Mouse (Mus musculus) liver, embryonic 14.5 days (tissue): ENCODE data around the gene Mchr1. TPM values are rescaled to one million over a fixed set of nuclear protein-coding genes. Genes with fewer than 3 reads are reported as not detected.

ENCODE experiments used
- ATAC-seq: fragments of 200-750 bp; cut with Nextera tagmentation; 2 replicates; pipeline ENCODE4 v1.8.0; 2017; ENCODE audit warnings: moderate number of reproducible peaks, mild to moderate bottlenecking, moderate library complexity; ENCODE audit not compliant: insufficient read depth
- DNase-seq, 3 experiments: peaks; one replicate each; pipeline ENCODE4 v3.0.0-alpha.2; 2012 to 2013; ENCODE audit warnings: low read depth in 3 of 3, low spot score in 3 of 3
- H3K27ac ChIP-seq: fragments of 300-500 bp; sonication (generic); 2 replicates; pipeline ENCODE4 v1.5.1; 2014; ENCODE audit warnings: moderate library complexity, mild to moderate bottlenecking, control low read depth, inconsistent platforms
- H3K27me3 ChIP-seq: fragments of 300-500 bp; sonication (generic); 2 replicates; pipeline ENCODE4 v1.6.1; 2014; ENCODE audit warnings: mild to moderate bottlenecking, low read length, moderate library complexity; ENCODE audit not compliant: control insufficient read depth, insufficient read depth
- H3K36me3 ChIP-seq: fragments of 300-500 bp; sonication (generic); replicated peaks from 2 replicates; pipeline ENCODE4 v1.6.1; 2014; ENCODE audit warnings: low read depth; ENCODE audit not compliant: control insufficient read depth, insufficient read depth
- H3K4me1 ChIP-seq, 2 experiments: fragments of 200-500 bp in 1 of 2; fragments of 300-500 bp in 1 of 2; sonication (generic) in 1 of 2; replicated peaks; 2 replicates each; pipeline ENCODE4 v1.6.1; 2012 to 2014; ENCODE audit warnings: antibody characterized with exemption in 1 of 2, inconsistent platforms in 1 of 2, low read length in 1 of 2; ENCODE audit not compliant: control insufficient read depth in 2 of 2, insufficient read depth in 2 of 2
- H3K4me2 ChIP-seq: fragments of 300-500 bp; sonication (generic); 2 replicates; pipeline ENCODE4 v1.6.1; 2014; ENCODE audit warnings: low read depth, mild to moderate bottlenecking, control low read depth, moderate library complexity
- H3K4me3 ChIP-seq, 2 experiments: fragments of 200-500 bp in 1 of 2; fragments of 300-500 bp in 1 of 2; sonication (generic) in 1 of 2; 2 replicates each; pipeline ENCODE4 v1.5.1; 2012 to 2014; ENCODE audit warnings: low read depth in 2 of 2, low read length in 2 of 2, mild to moderate bottlenecking in 2 of 2, control low read depth in 1 of 2, inconsistent platforms in 1 of 2, moderate library complexity in 1 of 2; ENCODE audit not compliant: insufficient read depth in 1 of 2
- H3K9ac ChIP-seq: fragments of 300-500 bp; sonication (generic); replicated peaks from 2 replicates; pipeline ENCODE4 v1.6.1; 2014; ENCODE audit warnings: mild to moderate bottlenecking, control low read depth, moderate library complexity
- H3K9me3 ChIP-seq: fragments of 300-500 bp; sonication (generic); 2 replicates; pipeline ENCODE4 v1.6.1; 2016; ENCODE audit warnings: low read length, mixed read lengths; ENCODE audit not compliant: control insufficient read depth
- CTCF ChIP-seq: IDR thresholded peaks from 2 replicates; pipeline ENCODE4 v1.5.1; 2016; ENCODE audit warnings: antibody characterized with exemption, low read depth, control low read depth
- EP300 ChIP-seq: IDR thresholded peaks from 2 replicates; pipeline ENCODE4 v1.6.1; 2016; ENCODE audit warnings: antibody characterized with exemption, low read depth
- WGBS: fragments of 180-500 bp; shearing (Covaris S2); extraction: QIAGEN DNeasy Blood & Tissue Kit; methylation state at CpG from one replicate; pipeline ENCODE4 v1.1.7; 2014; ENCODE audit not compliant: insufficient replicate concordance; 5-methylcytosine and 5-hydroxymethylcytosine counted together
- polyA plus RNA-seq, 2 experiments: library from polyadenylated mRNA; depleted of rRNA in 1 of 2; stranded (reverse) in 1 of 2; unstranded in 1 of 2; fragments of >200 nt; fragmentation: Nextera tagmentation in 1 of 2; extraction: Ambion mirVana in 1 of 2; gene quantifications; 2 replicates each; pipeline versions ENCODE4 v1.2.1 to v1.2.3; 2012 to 2014

Gene Mchr1
- polyA plus RNA-seq, 2 experiments: 0.11 TPM; not detected in 1

DNA sequence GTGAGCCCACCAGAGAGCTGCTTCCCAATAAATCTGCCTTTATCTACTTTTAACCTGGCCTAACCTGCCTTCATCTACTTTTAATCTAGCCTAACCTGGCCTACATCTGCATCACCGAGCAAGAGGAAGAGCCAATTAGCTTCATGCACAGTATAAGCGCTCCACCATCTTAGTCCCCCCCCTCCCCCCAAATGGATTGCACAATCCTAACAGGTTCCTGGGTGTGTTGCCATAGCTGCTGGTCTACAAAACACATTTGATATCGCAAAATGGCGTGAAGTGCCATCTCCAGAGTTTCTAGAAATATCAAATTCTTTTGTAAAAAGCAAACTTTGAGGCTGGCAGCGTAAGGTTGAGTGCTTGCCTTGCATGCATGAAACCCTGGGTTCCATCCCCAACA is 24.0 kb downstream of the Mchr1 start:
- ATAC-seq: no peak
- Histone ChIP-seq H3K9me3 (no peaks in the 10 kb centered on the region), H3K27me3 (no peaks in the 10 kb centered on the region), H3K4me1 (no peaks in the 10 kb centered on the region; a peak in 1 of 4 replicates), H3K36me3 (no peaks in the 10 kb centered on the region), H3K4me3 (no peak overlapping the region), H3K27ac (no peak overlapping the region), H3K4me2 (no peak overlapping the region), H3K9ac (no peak overlapping the region)
- no peak for DNase-seq
- TF ChIP-seq CTCF (no peak), EP300 (no peak)
- WGBS: 79% methylated on average over 5 of the region's 5 CpGs

DNA sequence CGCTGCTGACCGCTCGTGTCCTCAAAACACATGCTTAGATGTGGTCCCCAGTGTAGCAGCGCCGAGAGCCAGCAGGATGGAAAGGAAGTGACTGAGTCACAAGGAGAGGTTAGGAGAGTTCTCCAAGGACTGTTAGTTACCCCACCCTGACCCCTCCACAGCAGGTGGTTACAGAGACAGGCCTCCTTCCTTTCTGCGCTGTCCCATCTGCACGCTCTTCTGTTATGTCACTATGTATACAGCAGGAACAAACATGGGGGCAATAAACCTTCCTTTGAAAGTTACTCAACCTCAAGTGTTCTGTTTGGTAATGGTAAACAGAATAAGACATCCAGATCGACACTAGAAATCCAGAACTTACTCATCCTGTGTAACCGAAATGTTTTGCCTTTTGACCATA is 24.9 kb downstream of the Mchr1 start:
- Histone ChIP-seq H3K27me3 (no peaks in the 10 kb centered on the region), H3K36me3 (no peaks in the 10 kb centered on the region), H3K9ac (no peak overlapping the region), H3K4me2 (no peak overlapping the region), H3K4me1 (no peaks in the 10 kb centered on the region; a peak in 1 of 4 replicates), H3K27ac (no peak overlapping the region), H3K9me3 (no peaks in the 10 kb centered on the region), H3K4me3 (no peak overlapping the region)
- ATAC-seq (no peak), DNase-seq (no peak)
- WGBS: 62% methylated on average over 9 of the region's 9 CpGs
- TF ChIP-seq CTCF: no peak
- TF ChIP-seq EP300: no peak

DNA sequence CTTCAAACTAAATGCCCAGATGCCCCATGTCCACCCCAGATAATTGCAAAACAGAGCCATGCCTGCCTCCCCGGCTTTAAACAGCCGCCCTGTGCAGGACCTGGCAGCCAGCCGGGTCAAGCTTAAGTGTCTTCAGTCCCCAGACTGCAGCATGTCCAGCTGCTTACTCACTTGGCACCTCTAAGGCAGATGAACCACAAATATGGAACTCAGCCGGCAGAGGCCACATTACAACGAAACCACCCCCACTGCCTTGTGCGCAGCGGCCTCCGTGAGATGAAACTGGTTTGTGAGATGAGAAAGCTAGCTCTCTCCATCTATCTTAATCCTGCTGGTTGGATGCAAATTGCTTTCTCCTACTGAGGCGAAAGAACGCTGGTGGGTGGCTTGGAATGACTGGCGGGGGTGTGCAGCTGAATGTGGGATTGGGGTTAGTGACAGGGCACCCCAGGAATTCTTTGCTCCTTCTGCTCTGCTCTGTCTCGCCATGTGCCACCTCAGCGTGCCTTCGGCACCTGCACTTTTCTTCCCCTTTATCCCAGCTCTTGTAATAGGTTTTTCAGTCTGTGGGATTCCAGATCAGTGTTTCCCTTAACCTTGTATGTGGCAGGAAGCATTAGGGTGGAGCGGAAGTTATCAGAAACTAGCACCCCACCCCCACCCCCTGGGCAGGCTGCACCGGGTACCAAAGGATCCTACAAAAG is 29.2 kb downstream of the Mchr1 start:
- no peaks in the 10 kb centered on the region for H3K27me3 ChIP-seq
- H3K4me1 ChIP-seq: no peaks in the 10 kb centered on the region; a peak in 1 of 4 replicates
- TF ChIP-seq EP300 (no peak), CTCF (no peak)
- no peak overlapping the region for H3K27ac ChIP-seq
- H3K4me3 ChIP-seq: no peak overlapping the region
- ATAC-seq: no peak
- no peak for DNase-seq
- no peak overlapping the region for H3K4me2 ChIP-seq
- H3K9me3 ChIP-seq: no peaks in the 10 kb centered on the region
- no peaks in the 10 kb centered on the region for H3K36me3 ChIP-seq
- WGBS: 45% methylated on average over 16 of the region's 16 CpGs
- no peak overlapping the region for H3K9ac ChIP-seq

- H3K4me2 ChIP-seq: no peak overlapping the region
- no peak overlapping the region for H3K4me3 ChIP-seq
- ATAC-seq (no peak), DNase-seq (no peak)
- no peak overlapping the region for H3K27ac ChIP-seq
- no peak for TF ChIP-seq EP300
- no peak for TF ChIP-seq CTCF
- H3K36me3 ChIP-seq: no peaks in the 10 kb centered on the region
- WGBS: 22% methylated on average over 2 of the region's 2 CpGs
- no peaks in the 10 kb centered on the region for H3K27me3 ChIP-seq
- no peaks in the 10 kb centered on the region for H3K9me3 ChIP-seq
- no peaks in the 10 kb centered on the region for H3K4me1 ChIP-seq
- H3K9ac ChIP-seq: no peak overlapping the region
Measured at GRCm38 (mm10) chr15:81267416-81267815, 32.1 kb downstream of the Mchr1 start.

DNA sequence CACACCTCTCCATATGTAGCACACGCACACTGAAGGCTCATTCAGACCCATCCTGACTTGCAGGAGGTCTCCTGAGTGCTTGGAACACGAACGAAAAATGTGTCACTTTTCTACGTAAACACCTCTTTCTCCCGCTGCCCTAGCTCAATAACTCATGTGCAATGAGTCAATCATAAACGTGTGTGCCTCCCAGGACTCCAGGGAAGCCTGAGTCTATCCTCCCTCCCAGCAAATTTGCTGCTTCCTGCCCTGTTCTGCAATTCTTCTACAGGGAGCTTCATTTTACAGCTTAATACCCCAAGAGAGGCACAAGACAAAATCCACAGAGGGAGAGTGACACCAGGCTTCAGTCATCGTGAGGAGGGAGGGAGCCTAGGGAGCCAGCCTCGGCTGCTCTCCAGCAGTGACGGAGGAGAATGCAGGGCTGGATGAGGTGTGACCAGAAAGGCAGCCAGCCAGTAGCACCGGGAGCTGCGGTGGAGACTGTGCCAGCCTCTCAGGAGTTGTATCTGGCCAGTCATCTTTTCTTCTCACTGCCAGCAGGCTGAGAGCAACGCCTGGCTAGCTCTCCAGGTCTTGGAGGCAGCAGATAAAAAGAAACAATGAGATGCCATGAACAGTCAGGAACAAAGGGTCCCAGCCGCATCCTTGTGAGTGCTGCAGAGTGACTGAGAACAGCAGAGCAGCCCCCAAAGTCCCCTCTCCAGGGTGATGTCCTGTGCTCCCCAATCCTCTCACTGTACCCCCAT is 37.2 kb downstream of the Mchr1 start:
- DNase-seq (no peak), ATAC-seq (no peak)
- Histone ChIP-seq H3K9ac (no peak overlapping the region), H3K36me3 (no peaks in the 10 kb centered on the region), H3K9me3 (no peaks in the 10 kb centered on the region), H3K4me3 (no peak overlapping the region), H3K4me1 (0 out of 4 replicates have a peak, but pooled peaks cover 0 to 2% of the 10 kb centered on the region in 2 experiments), H3K27me3 (no peaks in the 10 kb centered on the region), H3K4me2 (no peak overlapping the region), H3K27ac (no peak overlapping the region)
- TF ChIP-seq EP300 (no peak), CTCF (no peak)
- WGBS: 24% methylated on average over 13 of the region's 13 CpGs
